In genomic region chr7:19369823-19370425, GRCm38 (mm10) we compare ENCODE assay signal across 7 mouse cellular contexts. TPM values are rescaled to one million over a fixed set of nuclear protein-coding genes. Genes with fewer than 3 reads are reported as not detected.
DNase-seq lines count a peak whose midpoint lies in the region; ATAC-seq and TF ChIP-seq lines count a peak whose summit lies in the region.

No protein-coding gene starts in this region.

- H3K4me1 ChIP-seq in MEL (ENCODE audit: control insufficient read depth in 1 of 2, insufficient read depth in 2 of 2, low read length in 2 of 2) = no peaks in the 10 kb centered on the region
- no peaks in the 10 kb centered on the region; the same call in 1 of the 2 replicates for H3K4me1 ChIP-seq in brown adipose tissue, adult 24 weeks (ENCODE audit: control insufficient read depth, insufficient read depth, insufficient read length, low read length)
- 0 out of 2 replicates have a peak, but pooled peaks cover 2% of the 10 kb centered on the region for H3K4me1 ChIP-seq in forebrain, embryonic 11.5 days (replicated peaks; ENCODE audit: control insufficient read depth, insufficient read depth, low read length)
- no peaks in the 10 kb centered on the region for H3K4me1 ChIP-seq in hindbrain, embryonic 11.5 days (replicated peaks; ENCODE audit: control insufficient read depth, insufficient read depth, low read length)
- peaks cover 3% of the 10 kb centered on the region; the same call in 1 of the 2 replicates for H3K4me1 ChIP-seq in spleen, adult 2 months (ENCODE audit: control insufficient read depth, insufficient read depth, insufficient read length)

- 12% methylated on average over 46 of the region's 46 CpGs for WGBS in forebrain, embryonic 11.5 days
- WGBS in hindbrain, embryonic 11.5 days = 10% methylated on average over 46 of the region's 46 CpGs
- 17% methylated on average over 46 of the region's 46 CpGs for WGBS in spleen, adult 2 months

- H3K9ac ChIP-seq in MEL (ENCODE audit: control insufficient read depth, low read depth, low read length, poor library complexity, severe bottlenecking) = no peak overlapping the region
- H3K9ac ChIP-seq in forebrain, embryonic 11.5 days (ENCODE audit: low read length) = peak overlapping the region; percentile 70
- peak overlapping the region; percentile 53 for H3K9ac ChIP-seq in hindbrain, embryonic 11.5 days (ENCODE audit: low read depth, low read length)

- H3K27me3 ChIP-seq in MEL (ENCODE audit: control insufficient read depth in 1 of 2, insufficient read depth in 2 of 2, low read length in 2 of 2) = no peaks in the 10 kb centered on the region
- H3K27me3 ChIP-seq in forebrain, embryonic 11.5 days (ENCODE audit: control insufficient read depth, insufficient read depth, low read length) = peaks cover 4% of the 10 kb centered on the region; the same call in 1 of the 2 replicates
- H3K27me3 ChIP-seq in hindbrain, embryonic 11.5 days (ENCODE audit: control insufficient read depth, insufficient read depth, low read length) = no peaks in the 10 kb centered on the region; the same call in 1 of the 2 replicates
- no peaks in the 10 kb centered on the region for H3K27me3 ChIP-seq in spleen, adult 2 months (ENCODE audit: control insufficient read depth, insufficient read depth, low read length)

- ATAC-seq in forebrain, embryonic 11.5 days (replicated peaks; ENCODE audit: low FRiP score) = peak; percentile 86
- ATAC-seq in hindbrain, embryonic 11.5 days (ENCODE audit: low FRiP score) = peak; percentile 84
- peak; percentile 93 for ATAC-seq in megakaryocyte-erythroid progenitor cell, adult 5-6 weeks (replicated peaks; ENCODE audit: low FRiP score, low TSS enrichment, poor library complexity, severe bottlenecking)

- no peaks in the 10 kb centered on the region for H3K36me3 ChIP-seq in MEL (ENCODE audit: control insufficient read depth in 1 of 2, insufficient read depth in 2 of 2, low read length in 2 of 2)
- H3K36me3 ChIP-seq in forebrain, embryonic 11.5 days (ENCODE audit: control insufficient read depth, insufficient read depth, low read length) = no peaks in the 10 kb centered on the region
- no peaks in the 10 kb centered on the region for H3K36me3 ChIP-seq in hindbrain, embryonic 11.5 days (ENCODE audit: control insufficient read depth, insufficient read depth, low read length)
- H3K36me3 ChIP-seq in spleen, adult 2 months (ENCODE audit: control insufficient read depth, insufficient read depth, low read length) = no peaks in the 10 kb centered on the region

- H3K27ac ChIP-seq in MEL (ENCODE audit: control insufficient read depth, low read depth, low read length) = no peak overlapping the region
- no peak overlapping the region for H3K27ac ChIP-seq in brown adipose tissue, adult 24 weeks (replicated peaks; ENCODE audit: low read depth, low read length)
- H3K27ac ChIP-seq in forebrain, embryonic 11.5 days (ENCODE audit: low read depth, low read length) = no peak overlapping the region
- H3K27ac ChIP-seq in hindbrain, embryonic 11.5 days (ENCODE audit: low read depth, low read length) = no peak overlapping the region
- H3K27ac ChIP-seq in left cerebral cortex, adult 2 months = peak overlapping the region; percentile 60
- no peak overlapping the region for H3K27ac ChIP-seq in spleen, adult 2 months (ENCODE audit: insufficient read depth, low read length)

- no peak for TF ChIP-seq RAD21 in MEL (IDR thresholded peaks at IDR 0.05; ENCODE audit: low read depth, low read length)

- no peak for DNase-seq in MEL (ENCODE audit: low read depth, low spot score)
- DNase-seq in forebrain, embryonic 11.5 days (ENCODE audit: low spot score) = peak; percentile 86
- peak; percentile 85 for DNase-seq in hindbrain, embryonic 11.5 days (ENCODE audit: low spot score)
- DNase-seq in left cerebral cortex, adult 2 months (ENCODE audit: extremely low spot score in 1 of 2, low spot score in 2 of 2) = peak; percentile 71 to 81
- peak in 1 of 2 experiments; percentile 67 for DNase-seq in spleen, adult 2 months (ENCODE audit: low read depth in 1 of 2, low spot score in 2 of 2)

- peak overlapping the region; percentile 74 for H3K4me2 ChIP-seq in forebrain, embryonic 11.5 days (ENCODE audit: low read depth, low read length, severe bottlenecking)
- H3K4me2 ChIP-seq in hindbrain, embryonic 11.5 days (replicated peaks; ENCODE audit: low read depth, low read length) = peak overlapping the region; percentile 65

- TF ChIP-seq POLR2A in MEL (IDR thresholded peaks at IDR 0.05; ENCODE audit: control insufficient read depth in 1 of 2, insufficient read depth in 1 of 2, low read depth in 1 of 2, low read length in 2 of 2, poor library complexity in 1 of 2) = no peak
- TF ChIP-seq POLR2A in spleen, adult 2 months (IDR thresholded peaks at IDR 0.05; ENCODE audit: low read depth, low read length) = no peak

- no peaks in the 10 kb centered on the region for H3K9me3 ChIP-seq in MEL (replicated peaks; ENCODE audit: insufficient read depth, low read length)
- H3K9me3 ChIP-seq in forebrain, embryonic 11.5 days (ENCODE audit: control insufficient read depth, low read length) = no peaks in the 10 kb centered on the region
- H3K9me3 ChIP-seq in hindbrain, embryonic 11.5 days (ENCODE audit: control insufficient read depth, low read length) = no peaks in the 10 kb centered on the region

- no peak for TF ChIP-seq EP300 in MEL (IDR thresholded peaks at IDR 0.05; ENCODE audit: low read depth in 1 of 2, low read length in 2 of 2)

- peak in 2 of 3 experiments; percentile 4 to 32; a peak in 3 of 6 replicates for TF ChIP-seq CTCF in MEL (IDR thresholded peaks at IDR 0.05 in 2 of 3, conservative IDR thresholded peaks at IDR 0.05 in 1 of 3; ENCODE audit: control insufficient read depth in 1 of 3, insufficient read depth in 1 of 3, low read depth in 2 of 3, low read length in 3 of 3, poor library complexity in 1 of 3, severe bottlenecking in 1 of 3)
- TF ChIP-seq CTCF in left cerebral cortex, adult 2 months (IDR thresholded peaks at IDR 0.05) = peak; percentile 95
- peak; percentile 90 for TF ChIP-seq CTCF in spleen, adult 2 months (IDR thresholded peaks at IDR 0.05; ENCODE audit: extremely low read depth, insufficient read depth, insufficient read length, insufficient replicate concordance)

- H3K4me3 ChIP-seq in MEL (ENCODE audit: control insufficient read depth in 1 of 2, insufficient read depth in 1 of 2, low read depth in 2 of 2, low read length in 2 of 2) = no peak overlapping the region
- peak overlapping the region; percentile 35 for H3K4me3 ChIP-seq in brown adipose tissue, adult 24 weeks (ENCODE audit: insufficient read depth, low read depth, low read length)
- H3K4me3 ChIP-seq in forebrain, embryonic 11.5 days (ENCODE audit: low read depth, low read length) = peak overlapping the region; percentile 34
- H3K4me3 ChIP-seq in hindbrain, embryonic 11.5 days (ENCODE audit: low read depth, low read length) = peak overlapping the region; percentile 25
- H3K4me3 ChIP-seq in left cerebral cortex, adult 2 months = peak overlapping the region; percentile 58
- peak overlapping the region; percentile 11; the same call in 1 of the 2 replicates for H3K4me3 ChIP-seq in spleen, adult 2 months (ENCODE audit: extremely low read depth, insufficient read depth, insufficient read length)

- intact Hi-C loops in left cerebral cortex, adult 2 months (cut with DNase I) = loop anchor here (10.0 kb wide), 1 partner anchor 345 kb away; the partner anchor contains the start of genes Foxa3 and Sympk

- H3K79me2 ChIP-seq in MEL (ENCODE audit: control insufficient read depth, insufficient read depth, low read length, poor library complexity) = no peaks in the 10 kb centered on the region

RNA-seq across cellular contexts. Expression of gene Ppp1r13l, which starts 10.4 kb away (rescaled TPM):
- total RNA-seq in MEL (2012; rRNA removed) = 1.0 and 1.5 TPM in 2 replicates
- 10 to 100 TPM in 1 of 2 experiments, not detected in 1; 15.9 TPM for polyA plus RNA-seq in MEL (2012; ENCODE audit: insufficient read depth in 1 of 2, insufficient read length in 2 of 2, low read depth in 1 of 2, low replicate concordance in 2 of 2, missing spikeins in 1 of 2)
- polyA plus RNA-seq in brown adipose tissue, adult 24 weeks (2012; ENCODE audit: insufficient read depth, insufficient read length, missing spikeins) = 1.7 and 4.1 TPM in 2 replicates
- polyA plus RNA-seq in forebrain, embryonic 11.5 days (2014; fragmentation: Nextera tagmentation; extraction: Ambion mirVana) = 5.8 and 6.4 TPM in 2 replicates
- polyA plus RNA-seq in hindbrain, embryonic 11.5 days (2014; fragmentation: Nextera tagmentation; extraction: Ambion mirVana) = 3.2 and 5.0 TPM in 2 replicates
- 1 to 10 TPM; 7.7 to 7.8 TPM for total RNA-seq in left cerebral cortex, adult 2 months (2021)
- total RNA-seq in megakaryocyte-erythroid progenitor cell, adult 5-6 weeks (2014; fragmentation: Nextera tagmentation) = 4.3 and 6.5 TPM in 2 replicates
- total RNA-seq in megakaryocyte-erythroid progenitor cell, adult 5-6 weeks (2017) = 0.30 TPM in 1 of 2 replicates, not detected in the other
- polyA plus RNA-seq in spleen, adult 2 months (2012; rRNA removed) = 2.2 and 2.5 TPM in 2 replicates

RNA-seq across cellular contexts. Expression of gene Cd3eap, which starts 10.6 kb away (rescaled TPM):
- 26.2 and 43.9 TPM in 2 replicates for total RNA-seq in MEL (2012; rRNA removed)
- polyA plus RNA-seq in MEL (2012; ENCODE audit: insufficient read depth in 1 of 2, insufficient read length in 2 of 2, low read depth in 1 of 2, low replicate concordance in 2 of 2, missing spikeins in 1 of 2) = 10 to 100 TPM in 1 of 2 experiments, not detected in 1; 49.8 TPM
- polyA plus RNA-seq in brown adipose tissue, adult 24 weeks (2012; ENCODE audit: insufficient read depth, insufficient read length, missing spikeins) = 3.3 and 5.5 TPM in 2 replicates
- 23.2 and 24.0 TPM in 2 replicates for polyA plus RNA-seq in forebrain, embryonic 11.5 days (2014; fragmentation: Nextera tagmentation; extraction: Ambion mirVana)
- polyA plus RNA-seq in hindbrain, embryonic 11.5 days (2014; fragmentation: Nextera tagmentation; extraction: Ambion mirVana) = 14.7 and 15.2 TPM in 2 replicates
- 10 to 100 TPM; 17.0 to 17.8 TPM for total RNA-seq in left cerebral cortex, adult 2 months (2021)
- 17.2 and 36.6 TPM in 2 replicates for total RNA-seq in megakaryocyte-erythroid progenitor cell, adult 5-6 weeks (2014; fragmentation: Nextera tagmentation)
- total RNA-seq in megakaryocyte-erythroid progenitor cell, adult 5-6 weeks (2017) = 34.9 and 47.7 TPM in 2 replicates
- polyA plus RNA-seq in spleen, adult 2 months (2012; rRNA removed) = 5.8 and 5.9 TPM in 2 replicates

RNA-seq across cellular contexts. Expression of gene Ercc2, which starts 11.9 kb away (rescaled TPM):
- total RNA-seq in MEL (2012; rRNA removed) = 29.4 and 34.4 TPM in 2 replicates
- polyA plus RNA-seq in MEL (2012; ENCODE audit: insufficient read depth in 1 of 2, insufficient read length in 2 of 2, low read depth in 1 of 2, low replicate concordance in 2 of 2, missing spikeins in 1 of 2) = 10 to 100 TPM in 1 of 2 experiments, not detected in 1; 44.5 TPM
- polyA plus RNA-seq in brown adipose tissue, adult 24 weeks (2012; ENCODE audit: insufficient read depth, insufficient read length, missing spikeins) = 4.4 and 6.4 TPM in 2 replicates
- polyA plus RNA-seq in forebrain, embryonic 11.5 days (2014; fragmentation: Nextera tagmentation; extraction: Ambion mirVana) = 18.2 and 25.2 TPM in 2 replicates
- polyA plus RNA-seq in hindbrain, embryonic 11.5 days (2014; fragmentation: Nextera tagmentation; extraction: Ambion mirVana) = 7.7 and 8.7 TPM in 2 replicates
- total RNA-seq in left cerebral cortex, adult 2 months (2021) = 10 to 100 TPM; 37.2 TPM
- 27.7 and 39.0 TPM in 2 replicates for total RNA-seq in megakaryocyte-erythroid progenitor cell, adult 5-6 weeks (2014; fragmentation: Nextera tagmentation)
- 18.7 and 21.2 TPM in 2 replicates for total RNA-seq in megakaryocyte-erythroid progenitor cell, adult 5-6 weeks (2017)
- polyA plus RNA-seq in spleen, adult 2 months (2012; rRNA removed) = 51.8 and 62.2 TPM in 2 replicates

RNA-seq across cellular contexts. Expression of gene Ercc1, which starts 25.3 kb away (rescaled TPM):
- 22.2 and 25.9 TPM in 2 replicates for total RNA-seq in MEL (2012; rRNA removed)
- 10 to 100 TPM in 1 of 2 experiments, not detected in 1; 37.5 TPM for polyA plus RNA-seq in MEL (2012; ENCODE audit: insufficient read depth in 1 of 2, insufficient read length in 2 of 2, low read depth in 1 of 2, low replicate concordance in 2 of 2, missing spikeins in 1 of 2)
- polyA plus RNA-seq in brown adipose tissue, adult 24 weeks (2012; ENCODE audit: insufficient read depth, insufficient read length, missing spikeins) = 32.6 and 38.4 TPM in 2 replicates
- polyA plus RNA-seq in forebrain, embryonic 11.5 days (2014; fragmentation: Nextera tagmentation; extraction: Ambion mirVana) = 94.4 and 100 TPM in 2 replicates
- polyA plus RNA-seq in hindbrain, embryonic 11.5 days (2014; fragmentation: Nextera tagmentation; extraction: Ambion mirVana) = 108 and 112 TPM in 2 replicates
- total RNA-seq in left cerebral cortex, adult 2 months (2021) = 10 to 100 TPM; 48.9 to 51.8 TPM
- 31.3 and 51.5 TPM in 2 replicates for total RNA-seq in megakaryocyte-erythroid progenitor cell, adult 5-6 weeks (2014; fragmentation: Nextera tagmentation)
- total RNA-seq in megakaryocyte-erythroid progenitor cell, adult 5-6 weeks (2017) = 19.8 and 23.8 TPM in 2 replicates
- polyA plus RNA-seq in spleen, adult 2 months (2012; rRNA removed) = 28.2 and 29.9 TPM in 2 replicates

RNA-seq across cellular contexts. Expression of gene Klc3, which starts 34.0 kb away (rescaled TPM):
- 2.7 and 3.6 TPM in 2 replicates for total RNA-seq in MEL (2012; rRNA removed)
- polyA plus RNA-seq in MEL (2012; ENCODE audit: insufficient read depth in 1 of 2, insufficient read length in 2 of 2, low read depth in 1 of 2, low replicate concordance in 2 of 2, missing spikeins in 1 of 2) = under 1 TPM in 1 of 2 experiments, not detected in 1; 0.42 TPM
- not detected in 2 replicates for polyA plus RNA-seq in brown adipose tissue, adult 24 weeks (2012; ENCODE audit: insufficient read depth, insufficient read length, missing spikeins)
- 2.0 and 2.8 TPM in 2 replicates for polyA plus RNA-seq in forebrain, embryonic 11.5 days (2014; fragmentation: Nextera tagmentation; extraction: Ambion mirVana)
- polyA plus RNA-seq in hindbrain, embryonic 11.5 days (2014; fragmentation: Nextera tagmentation; extraction: Ambion mirVana) = 2.3 TPM in 2 replicates
- total RNA-seq in left cerebral cortex, adult 2 months (2021) = 1 to 10 TPM; 2.4 to 4.1 TPM
- total RNA-seq in megakaryocyte-erythroid progenitor cell, adult 5-6 weeks (2014; fragmentation: Nextera tagmentation) = not detected in 2 replicates
- total RNA-seq in megakaryocyte-erythroid progenitor cell, adult 5-6 weeks (2017) = 0.61 TPM in 1 of 2 replicates, not detected in the other
- polyA plus RNA-seq in spleen, adult 2 months (2012; rRNA removed) = 2.3 and 3.9 TPM in 2 replicates

Comparison
In these comparisons a context has a peak if more than half of its experiments do, and no peak if none do; other contexts are left out.
1. H3K4me3 ChIP-seq: peak in brown adipose tissue, adult 24 weeks (single experiment), forebrain, embryonic 11.5 days (single experiment), hindbrain, embryonic 11.5 days (single experiment), left cerebral cortex, adult 2 months (single experiment) and spleen, adult 2 months (single experiment); none in MEL (0 of 2).
2. CTCF ChIP-seq: peak in every context shown above with its lines; median percentile 95 in left cerebral cortex, adult 2 months; 90 in spleen, adult 2 months; 18 in MEL.
3. Peak in every context shown above with its lines, with median percentiles within 50 percentile points of each other: ATAC-seq.